Mouse (Mus musculus) frontal cortex, postnatal 10 days (tissue): ENCODE measurements around the gene Hebp2.

Experiments
- DNase-seq, 2 experiments: peaks; one replicate each; pipeline ENCODE4 v3.0.0; 2022; ENCODE audit warnings: low spot score in 2 of 2, mixed read lengths in 1 of 2

Hebp2 gene

GRCm38 (mm10) chr10:18510663-18511062 is 35.2 kb downstream of the Hebp2 start:
- DNase-seq: no peak

- DNase-seq: peak; percentile 46 to 48
Measured at GRCm38 (mm10) chr10:18508586-18508985, 37.3 kb downstream of the Hebp2 start.

GRCm38 (mm10) chr10:18507869-18508473 is 37.9 kb downstream of the Hebp2 start:
- no peak for DNase-seq

- no peak for DNase-seq
Measured at GRCm38 (mm10) chr10:18506501-18506946, 39.4 kb downstream of the Hebp2 start.

GRCm38 (mm10) chr10:18505690-18506089 is 40.2 kb downstream of the Hebp2 start:
- DNase-seq: no peak

GRCm38 (mm10) chr10:18501997-18502396 is 43.9 kb downstream of the Hebp2 start:
- no peak for DNase-seq

GRCm38 (mm10) chr10:18497066-18497465 is 48.8 kb downstream of the Hebp2 start:
- DNase-seq: no peak

- no peak for DNase-seq
Measured at GRCm38 (mm10) chr10:18494249-18494648, 51.6 kb downstream of the Hebp2 start.

GRCm38 (mm10) chr10:18493010-18493894 is 52.6 kb downstream of the Hebp2 start:
- no peak for DNase-seq

GRCm38 (mm10) chr10:18491952-18492351 is 53.9 kb downstream of the Hebp2 start:
- no peak for DNase-seq

- DNase-seq: no peak
Measured at GRCm38 (mm10) chr10:18489936-18490335, 55.9 kb downstream of the Hebp2 start.
